Mouse (Mus musculus) layer of hippocampus, postnatal 10 days (tissue): ENCODE measurements around the gene Fam19a2. TPM values are rescaled to one million over a fixed set of nuclear protein-coding genes. Genes with fewer than 3 reads are reported as not detected.
A peak's percentile ranks its signal among the peaks of the same experiment; 100 is the strongest.

Experiments
- DNase-seq, 2 experiments: peaks; one replicate each; pipeline ENCODE4 v3.0.0; 2021; ENCODE audit warnings: low spot score in 2 of 2
- long read RNA-seq: library from polyadenylated mRNA; stranded (forward); transcript quantifications from one replicate; pipeline ENCODE4 v2.0.0, GENCODE M21; 2023
- total RNA-seq, 2 experiments: library from RNA; stranded (reverse); gene quantifications; 2 replicates each; pipeline ENCODE4 v1.2.3; 2021

Gene Fam19a2
- 10 to 100 TPM; 49.0 to 52.0 TPM for total RNA-seq
- long read RNA-seq, full-length matches to known transcripts = 8 of 19 reads
- long read RNA-seq, partial matches to known transcripts = 4 of 19 reads
- long read RNA-seq, other reads (novel, unspliced or antisense) = 7 of 19 reads

GRCm38 (mm10) chr10:123263876-123264309 lies at the start of gene Fam19a2:
Fam19a2 (plus strand) TSS chr10:123263996.
- peak; percentile 59 to 66 for DNase-seq

- no peak for DNase-seq
These were observed 41.0 kb upstream of the Fam19a2 start for GRCm38 (mm10) chr10:123222785-123223184.

GRCm38 (mm10) chr10:123229420-123229819 lies 34.4 kb upstream of the Fam19a2 start:
- no peak for DNase-seq

- DNase-seq = no peak
These were observed 15.7 kb upstream of the Fam19a2 start for GRCm38 (mm10) chr10:123248063-123248462.

- DNase-seq = no peak
These were observed 11.9 kb upstream of the Fam19a2 start for GRCm38 (mm10) chr10:123251904-123252303.

- DNase-seq = peak; percentile 26 to 44
These were observed 9.5 kb upstream of the Fam19a2 start for GRCm38 (mm10) chr10:123254299-123254698.

GRCm38 (mm10) chr10:123255674-123256348 lies 8.0 kb upstream of the Fam19a2 start:
- no peak for DNase-seq

GRCm38 (mm10) chr10:123264461-123265191 lies 830 bp downstream of the Fam19a2 start:
- DNase-seq = peak; percentile 50 to 59

- DNase-seq = peak; percentile 23 to 39
These were observed 1.5 kb downstream of the Fam19a2 start for GRCm38 (mm10) chr10:123265241-123265790.

- DNase-seq = peak; percentile 15 to 21
These were observed 4.8 kb downstream of the Fam19a2 start for GRCm38 (mm10) chr10:123268568-123268967.

- DNase-seq = no peak
These were observed 10.8 kb downstream of the Fam19a2 start for GRCm38 (mm10) chr10:123274554-123274953.

- DNase-seq = no peak
These were observed 43.5 kb downstream of the Fam19a2 start for GRCm38 (mm10) chr10:123307300-123307699.

GRCm38 (mm10) chr10:123326271-123326670 lies 62.5 kb downstream of the Fam19a2 start:
- no peak for DNase-seq

- DNase-seq = no peak
These were observed 77.5 kb downstream of the Fam19a2 start for GRCm38 (mm10) chr10:123341280-123341679.

- DNase-seq = peak; percentile 60 to 77
These were observed 78.9 kb downstream of the Fam19a2 start for GRCm38 (mm10) chr10:123342591-123343236.

GRCm38 (mm10) chr10:123346301-123346700 lies 82.5 kb downstream of the Fam19a2 start:
- no peak for DNase-seq

- no peak for DNase-seq
These were observed 89.9 kb downstream of the Fam19a2 start for GRCm38 (mm10) chr10:123353667-123354066.

- DNase-seq = no peak
These were observed 93.2 kb downstream of the Fam19a2 start for GRCm38 (mm10) chr10:123357010-123357409.

GRCm38 (mm10) chr10:123360492-123360891 lies 96.7 kb downstream of the Fam19a2 start:
- no peak for DNase-seq

- DNase-seq = no peak
These were observed 100.8 kb downstream of the Fam19a2 start for GRCm38 (mm10) chr10:123364628-123365027.

GRCm38 (mm10) chr10:123367152-123367864 lies 103.5 kb downstream of the Fam19a2 start:
- peak in 1 of 2 experiments; percentile 25 for DNase-seq
